Mouse (Mus musculus) heart, adult 2 months (tissue): ENCODE measurements at regions not wholly inside any gene's neighbourhood (a gene's known extent, or its start where the extent isn't known, plus 50 kb on each side); places are given as distances from the start of the nearest gene placed in this dataset.

Experiments used
- CTCF ChIP-seq: fragments of 200-600 bp; IDR thresholded peaks from 2 replicates; pipeline ENCODE4 v1.8.1; 2022; ENCODE audit warnings: antibody characterized with exemption, mild to moderate bottlenecking, moderate library complexity
- POLR2A ChIP-seq: fragments of 200-500 bp; IDR thresholded peaks from 2 replicates; pipeline ENCODE4 v1.6.1; 2011; ENCODE audit warnings: mild to moderate bottlenecking, low read depth, low read length, control low read depth; ENCODE audit not compliant: insufficient read depth

- no peak for TF ChIP-seq POLR2A
- no peak for TF ChIP-seq CTCF
Observed at GRCm38 (mm10) chr11:24242888-24243287, 165.0 kb downstream of the Bcl11a start.
